Mouse (Mus musculus): Measurements from ENCODE around the gene Ugt1a8.

DNA sequence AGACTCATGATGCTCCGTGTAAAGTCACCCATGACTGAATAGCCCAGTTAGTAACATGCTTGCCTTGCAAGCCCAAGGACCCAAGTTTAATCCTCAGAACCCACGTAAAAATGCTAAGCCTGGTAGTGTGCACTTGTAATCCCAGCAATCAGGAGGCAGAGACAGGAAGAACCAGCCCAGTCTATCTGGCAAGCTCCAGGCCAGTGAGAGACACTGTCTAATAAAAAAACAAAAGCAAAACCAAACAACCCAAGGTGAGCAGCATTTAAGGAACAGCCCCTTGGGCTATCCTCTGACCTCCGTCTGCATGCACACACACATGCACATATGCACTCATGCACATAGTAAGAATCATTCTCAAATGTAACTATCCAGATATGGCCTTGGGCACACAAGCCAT is 142.0 kb downstream of the Ugt1a8 start:
- TF ChIP-seq EP300 (IDR thresholded peaks at IDR 0.05; ENCODE audit: insufficient read depth, low read depth, low read length) (no peak), CTCF (IDR thresholded peaks at IDR 0.05) (no peak), POLR2A (IDR thresholded peaks at IDR 0.05; ENCODE audit: insufficient read depth, low read depth, low read length) (no peak)
